Mouse (Mus musculus): ENCODE measurements around the gene Kif5a.

The Kif5a gene

GRCm38 (mm10) chr10:127289573-127290191 lies 26.5 kb upstream of the Kif5a start:
- DNase-seq (ENCODE audit: low read depth, low spot score), result peak; percentile 65

GRCm38 (mm10) chr10:127288800-127289572 lies 25.8 kb upstream of the Kif5a start, which contains the start of gene Mbd6:
Gene Mbd6, minus strand, starts transcription at chr10:127289018.
- DNase-seq (ENCODE audit: low read depth, low spot score), result peak; percentile 89

- peak; percentile 34 for DNase-seq (ENCODE audit: low read depth, low spot score)
Observed at GRCm38 (mm10) chr10:127288328-127288799, 25.2 kb upstream of the Kif5a start.

- no peak for DNase-seq (ENCODE audit: low read depth, low spot score)
Observed at GRCm38 (mm10) chr10:127287936-127288293, 24.8 kb upstream of the Kif5a start.

GRCm38 (mm10) chr10:127287271-127287935 lies 24.3 kb upstream of the Kif5a start:
- DNase-seq (ENCODE audit: low read depth, low spot score), result no peak

GRCm38 (mm10) chr10:127286730-127287129 lies 23.6 kb upstream of the Kif5a start:
- peak; percentile 53 for DNase-seq (ENCODE audit: low read depth, low spot score)

- no peak for DNase-seq (ENCODE audit: low read depth, low spot score)
Observed at GRCm38 (mm10) chr10:127286194-127286593, 23.0 kb upstream of the Kif5a start.

GRCm38 (mm10) chr10:127285644-127286043 lies 22.5 kb upstream of the Kif5a start:
- DNase-seq (ENCODE audit: low read depth, low spot score), result no peak

- no peak for DNase-seq (ENCODE audit: low read depth, low spot score)
Observed at GRCm38 (mm10) chr10:127284724-127285500, 21.8 kb upstream of the Kif5a start.

- DNase-seq (ENCODE audit: low read depth, low spot score), result no peak
Observed at GRCm38 (mm10) chr10:127284105-127284622, 21.0 kb upstream of the Kif5a start.

GRCm38 (mm10) chr10:127282620-127283215 lies 19.6 kb upstream of the Kif5a start:
- peak; percentile 64 for DNase-seq (ENCODE audit: low read depth, low spot score)

- DNase-seq (ENCODE audit: low read depth, low spot score), result no peak
Observed at GRCm38 (mm10) chr10:127281316-127281715, 18.2 kb upstream of the Kif5a start.

GRCm38 (mm10) chr10:127279730-127280129 lies 16.6 kb upstream of the Kif5a start:
- peak; percentile 50 for DNase-seq (ENCODE audit: low read depth, low spot score)

- DNase-seq (ENCODE audit: low read depth, low spot score), result peak; percentile 92
Observed at GRCm38 (mm10) chr10:127274261-127275022, 11.3 kb upstream of the Kif5a start.

- DNase-seq (ENCODE audit: low read depth, low spot score), result no peak
Observed at GRCm38 (mm10) chr10:127272371-127272770, 9.2 kb upstream of the Kif5a start.

- DNase-seq (ENCODE audit: low read depth, low spot score), result peak; percentile 52
Observed at GRCm38 (mm10) chr10:127269884-127270283, 6.7 kb upstream of the Kif5a start.

GRCm38 (mm10) chr10:127269036-127269435 lies 5.9 kb upstream of the Kif5a start:
- DNase-seq (ENCODE audit: low read depth, low spot score), result no peak

- no peak for DNase-seq (ENCODE audit: low read depth, low spot score)
Observed at GRCm38 (mm10) chr10:127268401-127268800, 5.3 kb upstream of the Kif5a start.

GRCm38 (mm10) chr10:127267318-127267717 lies 4.2 kb upstream of the Kif5a start:
- no peak for DNase-seq (ENCODE audit: low read depth, low spot score)
